Mouse (Mus musculus) ES-E14 (cell line): ENCODE results near the gene Fam178b. TPM values are rescaled to one million over a fixed set of nuclear protein-coding genes. Genes with fewer than 3 reads are reported as not detected.

Source experiments
- DNase-seq: peaks from one replicate; pipeline ENCODE4 v3.0.0-alpha.2; 2013; ENCODE audit warnings: low read depth, low spot score
- H3K27ac ChIP-seq: 2 replicates; pipeline ENCODE4 v1.5.1; 2012; ENCODE audit warnings: low read depth, mild to moderate bottlenecking, low read length, moderate library complexity, mixed read lengths; ENCODE audit not compliant: poor library complexity, insufficient read depth, severe bottlenecking
- H3K36me3 ChIP-seq: 2 replicates; pipeline ENCODE4 v1.6.1; 2012; ENCODE audit warnings: mild to moderate bottlenecking, low read length, moderate library complexity, mixed read lengths; ENCODE audit not compliant: control insufficient read depth, poor library complexity, insufficient read depth, severe bottlenecking
- H3K4me1 ChIP-seq, 2 experiments: fragments of 150-350 bp in 1 of 2; sonication (generic) in 1 of 2; 2 replicates each; pipeline ENCODE4 v1.6.1; 2012; ENCODE audit warnings: low read length in 2 of 2, mild to moderate bottlenecking in 1 of 2, mixed read lengths in 1 of 2; ENCODE audit not compliant: control insufficient read depth in 2 of 2, insufficient read depth in 2 of 2, poor library complexity in 1 of 2
- H3K4me3 ChIP-seq, 2 experiments: fragments of 150-350 bp in 1 of 2; sonication (generic) in 1 of 2; 2 replicates each; pipeline ENCODE4 v1.5.1; 2012; ENCODE audit warnings: low read length in 2 of 2, low read depth in 1 of 2, mild to moderate bottlenecking in 1 of 2, mixed read lengths in 1 of 2; ENCODE audit not compliant: insufficient read depth in 1 of 2, poor library complexity in 1 of 2, severe bottlenecking in 1 of 2
- H3K9ac ChIP-seq: 2 replicates; pipeline ENCODE4 v1.6.1; 2012; ENCODE audit warnings: low read depth, mild to moderate bottlenecking, low read length, mixed read lengths; ENCODE audit not compliant: poor library complexity, insufficient read depth, severe bottlenecking
- H3K9me3 ChIP-seq: fragments of 150-350 bp; sonication (generic); 2 replicates; pipeline ENCODE4 v1.6.1; 2012; ENCODE audit warnings: low read depth, mild to moderate bottlenecking, low read length; ENCODE audit not compliant: control insufficient read depth, insufficient read depth
- CHD2 ChIP-seq: IDR thresholded peaks from 2 replicates; pipeline ENCODE4 v1.6.1; 2014; ENCODE audit warnings: mild to moderate bottlenecking, low read depth, low read length, inconsistent platforms
- HCFC1 ChIP-seq: IDR thresholded peaks from 2 replicates; pipeline ENCODE4 v1.6.1; 2012; ENCODE audit warnings: low read length, inconsistent platforms, borderline replicate concordance; ENCODE audit not compliant: insufficient read depth
- MAFK ChIP-seq: IDR thresholded peaks from 2 replicates; pipeline ENCODE4 v1.6.1; 2014; ENCODE audit warnings: mild to moderate bottlenecking, low read depth, low read length, inconsistent platforms; ENCODE audit not compliant: insufficient read depth
- ZC3H11A ChIP-seq: IDR thresholded peaks from 2 replicates; pipeline ENCODE4 v1.6.1; 2012; ENCODE audit warnings: low read depth, mild to moderate bottlenecking, inconsistent platforms, low read length, borderline replicate concordance
- ZNF384 ChIP-seq: IDR thresholded peaks from 2 replicates; pipeline ENCODE4 v1.6.1; 2012; ENCODE audit warnings: low read depth, low read length, inconsistent platforms
- in situ Hi-C, 2 experiments: fragments of 600-800 bp; cut with MboI; formaldehyde crosslinking; loops; one replicate each; pipeline ENCODE4 v1.15.1; 2025; ENCODE audit warnings: low sequenced_read_pairs in 2 of 2, inconsistent platforms in 1 of 2; ENCODE audit not compliant: unreplicated experiment in 2 of 2
- total RNA-seq: library from RNA; depleted of rRNA; stranded (reverse); fragments of 300-350 nt; gene quantifications from 2 replicates; pipeline ENCODE4 v1.2.3, GENCODE M21; 2012

Fam178b gene
- total RNA-seq, 1 experiment, result 8.0 TPM

DNA sequence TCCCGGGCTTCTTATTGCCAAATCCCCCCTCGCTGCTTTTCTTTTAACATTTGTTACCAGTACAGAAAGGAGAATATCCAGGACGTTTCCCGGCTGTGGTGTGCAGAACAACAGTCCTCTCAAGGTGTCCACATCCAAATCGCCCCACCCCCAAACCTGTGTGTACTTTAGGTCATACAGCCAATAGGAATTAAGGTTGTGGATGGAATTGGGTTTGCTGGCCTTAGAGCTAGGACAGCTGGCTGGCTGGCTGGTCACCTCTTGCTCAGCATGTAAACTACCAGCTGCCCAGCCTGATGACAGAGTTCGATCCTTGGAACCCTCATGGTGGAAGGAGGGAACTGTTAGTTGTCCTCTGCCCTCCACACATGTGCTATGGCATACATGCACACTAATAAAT is 11.9 kb upstream of the Fam178b start:
- Histone ChIP-seq H3K36me3 (peaks cover 15% of the 10 kb centered on the region), H3K4me3 (no peak overlapping the region), H3K9ac (no peak overlapping the region), H3K4me1 (peaks cover 0 to 6% of the 10 kb centered on the region in 2 experiments; a peak in 1 of 4 replicates), H3K27ac (no peak overlapping the region), H3K9me3 (no peaks in the 10 kb centered on the region)
- in situ Hi-C loops, result no loop called here
- no peak for TF ChIP-seq CHD2
- no peak for TF ChIP-seq ZC3H11A
- no peak for TF ChIP-seq ZNF384
- TF ChIP-seq MAFK, result no peak
- TF ChIP-seq HCFC1, result no peak
- no peak for DNase-seq

DNA sequence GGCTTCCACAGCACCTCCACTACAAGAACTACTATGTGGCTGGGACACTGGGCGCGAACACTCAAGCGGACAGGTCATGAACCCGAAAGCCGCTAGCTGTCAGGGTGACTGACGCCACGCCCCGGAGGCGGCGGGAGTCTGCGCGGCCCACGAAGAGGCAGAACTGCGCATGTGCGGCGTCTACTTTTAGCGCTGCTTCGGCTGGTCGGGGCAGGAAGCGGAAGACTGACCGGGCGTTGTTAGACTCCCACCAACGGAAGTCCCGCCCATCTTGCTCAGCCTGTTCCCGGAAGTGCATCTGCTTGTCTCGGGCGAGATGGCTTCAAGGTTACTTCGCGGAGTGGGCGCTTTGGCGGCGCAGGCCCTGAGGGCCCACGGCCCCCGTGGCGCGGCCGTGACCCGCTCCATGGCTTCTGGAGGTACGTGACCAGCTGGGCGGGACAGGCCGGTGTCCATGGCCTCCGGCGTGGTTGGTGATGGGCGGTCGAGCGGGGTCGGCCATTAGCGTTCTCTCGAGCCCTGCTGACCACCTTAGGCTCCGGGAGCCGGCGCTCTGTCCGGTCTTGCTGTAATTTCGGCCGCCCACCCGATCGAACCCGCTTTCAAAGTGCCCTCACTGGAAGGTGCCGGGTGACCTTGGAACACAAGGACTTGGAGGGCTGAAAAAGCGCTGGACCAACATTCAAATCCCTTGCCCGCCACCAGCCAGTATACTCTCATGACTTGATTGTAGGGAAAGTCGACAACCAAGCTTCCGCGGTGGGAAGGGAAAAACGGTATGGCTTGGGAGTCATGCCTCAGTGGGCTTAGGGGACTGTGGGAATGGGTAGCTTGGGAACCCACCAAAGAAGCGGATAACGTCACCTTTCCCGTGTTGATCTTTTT is 8.5 kb upstream of the Fam178b start, which contains the start of gene Cox5b:
Cox5b (plus strand) TSS at position 179 of the 885 bp plus-strand sequence.
- peaks cover 0 to 6% of the 10 kb centered on the region in 2 experiments; a peak in 1 of 4 replicates for H3K4me1 ChIP-seq
- H3K9ac ChIP-seq, result peak within 1 kb of the TSS; percentile 86
- peak within 1 kb of the TSS; percentile 86 to 92 for H3K4me3 ChIP-seq
- no peaks in the 10 kb centered on the region for H3K9me3 ChIP-seq
- peak; percentile 98 for DNase-seq
- in situ Hi-C loops, result no loop called here
- no peak for TF ChIP-seq MAFK
- no peak for TF ChIP-seq ZNF384
- no peak for TF ChIP-seq CHD2
- TF ChIP-seq ZC3H11A, result no peak
- no peak; the same call in 1 of the 2 replicates for TF ChIP-seq HCFC1
- H3K27ac ChIP-seq, result no peak within 1 kb of the TSS
- peaks cover 8% of the 10 kb centered on the region; the same call in 1 of the 2 replicates for H3K36me3 ChIP-seq

DNA sequence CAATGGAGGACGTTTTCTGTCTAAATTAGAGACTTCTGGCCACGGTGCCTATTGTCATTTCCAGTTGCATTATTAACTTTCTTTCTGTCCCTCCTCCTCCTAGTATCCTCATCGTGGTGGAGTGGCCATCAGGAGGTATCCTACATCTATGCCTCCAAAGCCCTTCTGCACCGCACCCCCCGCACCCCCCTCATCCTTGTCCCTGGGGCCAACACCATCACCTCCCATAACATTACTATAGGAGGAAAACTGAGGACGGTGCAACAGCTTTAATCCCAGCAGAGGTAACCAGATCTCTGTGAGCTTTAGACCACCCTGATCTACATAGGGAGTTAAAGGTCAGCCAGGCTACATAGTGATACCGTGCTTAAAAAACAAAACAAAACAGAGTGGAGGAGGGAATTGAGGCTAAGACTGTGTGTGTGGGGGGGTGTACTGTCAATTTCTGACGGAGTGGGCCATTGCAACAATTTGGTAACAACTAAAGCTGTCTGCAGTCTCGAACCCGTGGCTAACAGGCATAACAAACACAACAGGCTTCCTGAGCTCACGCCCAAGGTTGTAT is 7.8 kb upstream of the Fam178b start:
- Histone ChIP-seq H3K4me3 (peak overlapping the region; percentile 35 to 92; a peak in 2 of 4 replicates), H3K9me3 (no peaks in the 10 kb centered on the region), H3K36me3 (peaks cover 8% of the 10 kb centered on the region; the same call in 1 of the 2 replicates), H3K9ac (peak overlapping the region; percentile 33), H3K4me1 (peaks cover 0 to 6% of the 10 kb centered on the region in 2 experiments; a peak in 1 of 4 replicates), H3K27ac (no peak overlapping the region)
- in situ Hi-C loops, result no loop called here
- no peak for DNase-seq
- TF ChIP-seq HCFC1 (no peak), MAFK (no peak), CHD2 (no peak), ZNF384 (no peak), ZC3H11A (no peak)

DNA sequence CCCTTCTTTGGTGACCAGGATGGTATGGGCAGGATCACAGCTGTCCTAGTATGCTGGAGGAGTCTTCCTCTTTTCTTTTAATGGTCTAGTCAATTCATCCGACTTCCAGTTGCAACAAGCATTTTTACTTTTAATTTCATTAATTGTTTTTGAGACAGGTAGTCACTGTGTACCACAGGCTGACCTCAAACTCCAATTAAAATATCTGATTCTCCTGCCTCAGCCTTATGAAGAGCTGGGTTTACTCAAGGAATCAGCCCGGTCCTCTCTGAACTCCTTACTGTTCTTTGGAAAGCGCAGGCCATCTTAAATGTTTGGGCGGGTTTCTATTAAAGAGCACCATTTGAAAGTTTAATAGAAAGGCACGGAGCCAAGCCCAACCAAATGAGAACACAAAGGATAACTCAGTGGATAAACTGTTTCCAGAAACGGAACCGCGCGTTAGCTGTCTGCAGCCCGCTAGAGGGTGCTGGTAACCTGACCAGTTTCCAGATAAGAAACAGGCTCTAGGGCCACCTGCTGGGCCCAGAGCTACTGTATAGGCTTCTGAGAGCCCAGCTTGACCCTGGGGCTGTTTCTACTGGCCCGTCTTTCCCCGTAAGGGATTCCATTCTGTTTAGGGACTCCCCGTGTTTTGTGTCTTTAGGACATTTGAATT is 956 bp upstream of the Fam178b start:
- peaks cover 0 to 7% of the 10 kb centered on the region in 2 experiments; a peak in 1 of 4 replicates for H3K4me1 ChIP-seq
- H3K9ac ChIP-seq, result peak overlapping the region; percentile 72; the same call in 1 of the 2 replicates
- no peaks in the 10 kb centered on the region for H3K36me3 ChIP-seq
- H3K4me3 ChIP-seq, result no peak overlapping the region; a peak in 1 of 4 replicates
- no peak overlapping the region for H3K27ac ChIP-seq
- H3K9me3 ChIP-seq, result no peaks in the 10 kb centered on the region
- DNase-seq, result peak; percentile 80
- TF ChIP-seq CHD2 (no peak), ZC3H11A (no peak), HCFC1 (no peak), ZNF384 (no peak), MAFK (no peak)
- in situ Hi-C loops, result no loop called here
